Mouse (Mus musculus): ENCODE measurements around the gene Slc2a12.

DNA sequence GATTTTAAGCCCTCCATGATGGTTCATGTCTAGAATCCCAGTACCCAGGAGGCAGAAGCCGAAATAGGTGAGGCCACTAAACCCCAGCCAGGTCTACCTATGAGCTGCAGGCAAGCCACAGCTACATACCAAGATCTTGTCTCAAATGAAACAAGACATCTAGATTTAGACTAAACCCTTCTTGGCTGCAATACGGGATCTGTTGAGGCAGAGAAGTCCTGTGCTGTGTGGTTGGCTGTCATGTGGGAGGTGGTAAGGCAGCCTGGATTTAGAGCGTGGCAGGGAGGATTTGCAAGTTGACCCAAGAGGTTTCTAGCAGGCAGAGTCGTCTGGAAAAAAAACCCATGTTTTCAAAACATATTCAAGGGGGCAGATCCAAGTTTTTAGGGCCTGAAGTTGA, 12.9 kb upstream of the Slc2a12 start:
- TF ChIP-seq CTCF (IDR thresholded peaks at IDR 0.05; ENCODE audit: low read depth): no peak
- TF ChIP-seq EP300 (IDR thresholded peaks at IDR 0.05; ENCODE audit: low read depth): no peak

All from heart, postnatal 0 days (tissue).